Mouse (Mus musculus) natural killer cell, adult 2 months (primary cell): Measurements from ENCODE around the gene Rims1.

Experiments used
- DNase-seq, 2 experiments: peaks; one replicate each; pipeline ENCODE4 v3.0.0; 2022; ENCODE audit warnings: low spot score in 2 of 2

Gene Rims1

DNA sequence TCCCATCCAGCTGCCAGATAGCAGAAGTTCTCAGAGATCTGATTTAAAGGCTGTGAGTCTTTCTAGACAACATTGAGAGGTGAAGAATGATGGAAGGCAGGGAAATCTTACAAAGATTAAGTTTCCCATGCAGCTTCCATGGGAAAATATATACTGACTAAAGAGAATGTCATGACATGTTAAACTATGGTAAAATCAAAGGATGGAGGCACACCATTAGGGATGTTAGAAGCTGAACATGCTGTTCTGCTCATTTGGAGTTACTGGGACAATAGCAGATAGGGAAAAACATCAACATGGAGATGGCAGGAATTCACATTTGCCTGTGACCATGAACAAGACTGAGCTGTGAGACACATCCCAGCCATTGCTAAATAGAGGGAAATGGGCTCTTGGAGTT is 552.9 kb downstream of the Rims1 start:
- DNase-seq, result no peak

DNA sequence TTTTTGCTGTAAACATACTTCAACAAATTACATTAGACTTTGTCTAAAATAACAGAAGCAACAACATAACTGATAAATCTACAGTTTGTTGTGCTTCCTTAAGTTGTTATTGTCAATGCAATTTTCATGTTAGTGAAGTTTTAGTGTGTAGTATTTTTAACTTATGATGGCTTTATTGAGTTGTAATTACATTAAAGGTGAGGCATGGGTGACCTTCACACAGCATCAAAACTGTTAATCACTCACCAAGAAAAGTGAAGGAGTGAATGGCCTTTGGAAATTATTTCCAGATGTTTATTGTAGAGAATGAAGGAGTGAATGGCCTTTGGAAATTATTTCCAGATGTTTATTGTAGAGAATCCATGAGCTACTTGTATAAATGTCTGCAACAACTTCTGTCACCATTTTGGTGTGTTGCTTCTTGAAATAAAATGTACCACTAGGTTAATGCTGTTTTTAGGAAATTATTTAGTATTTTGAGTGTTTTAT is 556.9 kb downstream of the Rims1 start:
- DNase-seq, result no peak

DNA sequence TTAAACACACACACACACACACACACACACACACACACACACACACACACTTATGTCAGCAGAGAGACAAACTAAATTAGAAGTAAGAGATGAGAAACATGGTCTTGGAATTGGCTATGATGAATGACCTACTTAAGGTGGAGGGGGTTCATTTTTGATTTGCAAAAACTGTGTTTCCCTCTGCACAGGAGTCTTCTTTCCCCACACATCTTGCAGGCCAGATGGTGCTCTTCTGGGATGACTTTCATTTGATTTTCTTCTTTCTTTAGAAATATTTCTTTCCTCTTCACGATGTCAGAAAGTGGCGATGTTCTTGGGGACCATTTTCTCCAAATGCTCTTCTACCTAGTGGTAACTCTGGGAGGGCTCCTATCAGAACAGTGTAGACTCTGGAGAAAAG is 560.0 kb downstream of the Rims1 start:
- DNase-seq, result no peak
